Mouse (Mus musculus) erythroblast, embryonic 14.5 days (primary cell): Measurements from ENCODE around the gene Bicc1. TPM values are rescaled to one million over a fixed set of nuclear protein-coding genes. Genes with fewer than 3 reads are reported as not detected.

Experiments used
- H3K27me3 ChIP-seq: 2 replicates; pipeline ENCODE4 v1.6.1; 2012; ENCODE audit warnings: inconsistent platforms; ENCODE audit not compliant: control insufficient read depth
- H3K36me3 ChIP-seq: 2 replicates; pipeline ENCODE4 v1.6.1; 2012; ENCODE audit warnings: mild to moderate bottlenecking, inconsistent platforms; ENCODE audit not compliant: control insufficient read depth
- H3K4me1 ChIP-seq: 2 replicates; pipeline ENCODE4 v1.6.1; 2012; ENCODE audit warnings: inconsistent platforms; ENCODE audit not compliant: control insufficient read depth
- H3K4me3 ChIP-seq: replicated peaks from 2 replicates; pipeline ENCODE3; 2012; ENCODE audit warnings: moderate library complexity, mild to moderate bottlenecking, inconsistent platforms
- H3K9me3 ChIP-seq: 2 replicates; pipeline ENCODE4 v1.6.1; 2012; ENCODE audit warnings: low read length, inconsistent platforms, mixed read lengths; ENCODE audit not compliant: control insufficient read depth
- GATA1 ChIP-seq: IDR thresholded peaks from 2 replicates; pipeline ENCODE4 v1.6.1; 2012; ENCODE audit warnings: low read length, inconsistent platforms, mixed read lengths
- TAL1 ChIP-seq: IDR thresholded peaks from 3 replicates; pipeline ENCODE4 v1.6.1; 2012; ENCODE audit warnings: low read length, inconsistent platforms, mixed read lengths
- polyA plus RNA-seq: library from polyadenylated mRNA; stranded (reverse); fragments of >175 nt; gene quantifications from 2 replicates; pipeline ENCODE4 v1.2.3, GENCODE M21; 2012

Bicc1 gene
- polyA plus RNA-seq, 1 experiment = not detected

- Histone ChIP-seq H3K9me3 (peaks cover 48% of the 10 kb centered on the region), H3K36me3 (no peaks in the 10 kb centered on the region), H3K27me3 (no peaks in the 10 kb centered on the region), H3K4me3 (no peak overlapping the region), H3K4me1 (no peaks in the 10 kb centered on the region)
- TF ChIP-seq TAL1 = no peak
- no peak for TF ChIP-seq GATA1
Observed at GRCm38 (mm10) chr10:70902751-70903485, 256.6 kb downstream of the Bicc1 start.

GRCm38 (mm10) chr10:70901193-70901875, 258.2 kb downstream of the Bicc1 start:
- Histone ChIP-seq H3K36me3 (no peaks in the 10 kb centered on the region), H3K9me3 (peaks cover 52% of the 10 kb centered on the region), H3K4me3 (no peak overlapping the region), H3K27me3 (no peaks in the 10 kb centered on the region), H3K4me1 (no peaks in the 10 kb centered on the region)
- no peak for TF ChIP-seq TAL1
- no peak for TF ChIP-seq GATA1

GRCm38 (mm10) chr10:70895891-70896290, 263.6 kb downstream of the Bicc1 start:
- Histone ChIP-seq H3K4me3 (no peak overlapping the region), H3K36me3 (no peaks in the 10 kb centered on the region), H3K9me3 (peaks cover 45% of the 10 kb centered on the region), H3K4me1 (no peaks in the 10 kb centered on the region), H3K27me3 (no peaks in the 10 kb centered on the region)
- no peak for TF ChIP-seq GATA1

GRCm38 (mm10) chr10:70878046-70878445, 281.5 kb downstream of the Bicc1 start:
- no peak for TF ChIP-seq GATA1
- no peak for TF ChIP-seq TAL1
- H3K4me3 ChIP-seq = no peak overlapping the region

GRCm38 (mm10) chr10:70877631-70878030, 281.9 kb downstream of the Bicc1 start:
- TF ChIP-seq GATA1 (no peak), TAL1 (no peak)
- H3K4me3 ChIP-seq = no peak overlapping the region

More at GRCm38 (mm10) chr10:70878046-70878445, 281.5 kb downstream of the Bicc1 start:
- Histone ChIP-seq H3K36me3 (no peaks in the 10 kb centered on the region), H3K27me3 (no peaks in the 10 kb centered on the region), H3K4me1 (no peaks in the 10 kb centered on the region), H3K9me3 (peaks cover 31% of the 10 kb centered on the region)

GRCm38 (mm10) chr10:70876522-70876921, 283.0 kb downstream of the Bicc1 start:
- peaks cover 31% of the 10 kb centered on the region for H3K9me3 ChIP-seq
- H3K4me1 ChIP-seq = no peaks in the 10 kb centered on the region
- no peaks in the 10 kb centered on the region for H3K27me3 ChIP-seq
- no peak overlapping the region for H3K4me3 ChIP-seq
- no peaks in the 10 kb centered on the region for H3K36me3 ChIP-seq
- TF ChIP-seq TAL1 (no peak), GATA1 (no peak)

More at GRCm38 (mm10) chr10:70877631-70878030, 281.9 kb downstream of the Bicc1 start:
- Histone ChIP-seq H3K9me3 (peaks cover 31% of the 10 kb centered on the region), H3K36me3 (no peaks in the 10 kb centered on the region), H3K4me1 (no peaks in the 10 kb centered on the region), H3K27me3 (no peaks in the 10 kb centered on the region)

- peaks cover 31% of the 10 kb centered on the region for H3K9me3 ChIP-seq
- no peak for TF ChIP-seq TAL1
- no peak for TF ChIP-seq GATA1
- H3K27me3 ChIP-seq = no peaks in the 10 kb centered on the region
- H3K4me3 ChIP-seq = no peak overlapping the region
- no peaks in the 10 kb centered on the region for H3K36me3 ChIP-seq
- no peaks in the 10 kb centered on the region for H3K4me1 ChIP-seq
Observed at GRCm38 (mm10) chr10:70876119-70876518, 283.4 kb downstream of the Bicc1 start.

- Histone ChIP-seq H3K4me1 (no peaks in the 10 kb centered on the region), H3K9me3 (peaks cover 31% of the 10 kb centered on the region), H3K36me3 (no peaks in the 10 kb centered on the region), H3K4me3 (no peak overlapping the region), H3K27me3 (no peaks in the 10 kb centered on the region)
- no peak for TF ChIP-seq TAL1
- TF ChIP-seq GATA1 = no peak
Observed at GRCm38 (mm10) chr10:70874994-70875538, 284.4 kb downstream of the Bicc1 start.

Other genes with a start within 250 kb of the Bicc1 start
- 0.28 and 0.43 TPM in 2 replicates for gene Tfam, start 78.6 kb upstream of the Bicc1 start, polyA plus RNA-seq
- gene Ube2d1, start 125.6 kb upstream of the Bicc1 start, polyA plus RNA-seq = 0.07 TPM in 1 of 2 replicates, not detected in the other
- 3.8 and 4.3 TPM in 2 replicates for gene Cisd1, start 185.3 kb upstream of the Bicc1 start, polyA plus RNA-seq
- 0.52 and 0.59 TPM in 2 replicates for gene Ipmk, start 188.1 kb upstream of the Bicc1 start, polyA plus RNA-seq